Mouse (Mus musculus) forebrain, embryonic 13.5 days (tissue): ENCODE measurements around the gene Celsr2. TPM values are rescaled to one million over a fixed set of nuclear protein-coding genes. Genes with fewer than 3 reads are reported as not detected.

Source experiments
- polyA plus RNA-seq: library from polyadenylated mRNA; unstranded; fragments of >200 nt; fragmentation: Nextera tagmentation; extraction: Ambion mirVana; gene quantifications from 2 replicates; pipeline ENCODE4 v1.2.1, GENCODE M21; 2015

Celsr2 gene
- polyA plus RNA-seq, 1 experiment from 2014 or later = 45.3 TPM

Other genes starting within 250 kb of the Celsr2 start
- gene Amigo1, start 229.2 kb downstream of the Celsr2 start, polyA plus RNA-seq = 6.4 and 8.1 TPM in 2 replicates
- gene Cyb561d1, start 214.3 kb downstream of the Celsr2 start, polyA plus RNA-seq = 3.6 and 4.7 TPM in 2 replicates
- 29.0 and 30.3 TPM in 2 replicates for gene Atxn7l2, start 204.6 kb downstream of the Celsr2 start, polyA plus RNA-seq
- 2.5 TPM in 2 replicates for gene Sypl2, start 188.9 kb downstream of the Celsr2 start, polyA plus RNA-seq
- 298 and 305 TPM in 2 replicates for gene Psma5, start 158.6 kb downstream of the Celsr2 start, polyA plus RNA-seq
- 13.5 and 13.9 TPM in 2 replicates for gene Sort1, start 131.5 kb downstream of the Celsr2 start, polyA plus RNA-seq
- gene Mybphl, start 50.6 kb downstream of the Celsr2 start, polyA plus RNA-seq = not detected in 2 replicates
- 68.6 and 68.9 TPM in 2 replicates for gene Psrc1, start 31.7 kb downstream of the Celsr2 start, polyA plus RNA-seq
- gene Sars, start 29.7 kb upstream of the Celsr2 start, polyA plus RNA-seq = 196 and 205 TPM in 2 replicates
- 0.92 and 1.1 TPM in 2 replicates for gene 1700013F07Rik, start 118.6 kb upstream of the Celsr2 start, polyA plus RNA-seq
- 4.3 and 6.4 TPM in 2 replicates for gene 5330417C22Rik, start 121.0 kb upstream of the Celsr2 start, polyA plus RNA-seq
- 59.5 and 61.9 TPM in 2 replicates for gene Tmem167b, start 146.9 kb upstream of the Celsr2 start, polyA plus RNA-seq
- 57.7 and 58.4 TPM in 2 replicates for gene Taf13, start 156.1 kb upstream of the Celsr2 start, polyA plus RNA-seq
- gene Wdr47, start 175.7 kb upstream of the Celsr2 start, polyA plus RNA-seq = 70.8 and 72.9 TPM in 2 replicates
- 63.4 and 66.3 TPM in 2 replicates for gene Clcc1, start 238.4 kb upstream of the Celsr2 start, polyA plus RNA-seq